Mouse (Mus musculus): Measurements from ENCODE around the gene Extl1.
"Not testable (repeated sequence)": the region's sequence is repeated elsewhere in the genome, so short reads cannot be mapped to it uniquely, and the experiment has no call there.

Extl1 gene

GRCm38 (mm10) chr4:134383750-134384149 is at the start of gene Extl1:
Extl1 (minus strand) TSS chr4:134383850.
- DNase-seq (ENCODE audit: low spot score in 2 of 2) = not testable (repeated sequence)

GRCm38 (mm10) chr4:134432686-134433360 is 49.2 kb upstream of the Extl1 start:
- no peak for DNase-seq (ENCODE audit: low spot score in 2 of 2)

GRCm38 (mm10) chr4:134430381-134431004 is 46.8 kb upstream of the Extl1 start:
- DNase-seq (ENCODE audit: low spot score in 2 of 2) = peak; percentile 75 to 85

- DNase-seq (ENCODE audit: low spot score in 2 of 2) = no peak
These were observed 41.4 kb upstream of the Extl1 start for GRCm38 (mm10) chr4:134425088-134425487.

- no peak for DNase-seq (ENCODE audit: low spot score in 2 of 2)
These were observed 40.3 kb upstream of the Extl1 start for GRCm38 (mm10) chr4:134423949-134424348.

- no peak for DNase-seq (ENCODE audit: low spot score in 2 of 2)
These were observed 38.3 kb upstream of the Extl1 start for GRCm38 (mm10) chr4:134421971-134422370.

GRCm38 (mm10) chr4:134417111-134417510 is 33.5 kb upstream of the Extl1 start:
- no peak for DNase-seq (ENCODE audit: low spot score in 2 of 2)

GRCm38 (mm10) chr4:134416602-134417001 is 33.0 kb upstream of the Extl1 start:
- DNase-seq (ENCODE audit: low spot score in 2 of 2) = no peak

- DNase-seq (ENCODE audit: low spot score in 2 of 2) = no peak
These were observed 32.5 kb upstream of the Extl1 start for GRCm38 (mm10) chr4:134416177-134416576.

- DNase-seq (ENCODE audit: low spot score in 2 of 2) = no peak
These were observed 25.6 kb upstream of the Extl1 start for GRCm38 (mm10) chr4:134409286-134409685.

GRCm38 (mm10) chr4:134403721-134404120 is 20.1 kb upstream of the Extl1 start:
- DNase-seq (ENCODE audit: low spot score in 2 of 2) = no peak

- DNase-seq (ENCODE audit: low spot score in 2 of 2) = no peak
These were observed 19.1 kb upstream of the Extl1 start for GRCm38 (mm10) chr4:134402571-134403262.

- DNase-seq (ENCODE audit: low spot score in 2 of 2) = no peak
These were observed 18.4 kb upstream of the Extl1 start for GRCm38 (mm10) chr4:134401856-134402570.

GRCm38 (mm10) chr4:134401181-134401661 is 17.6 kb upstream of the Extl1 start:
- peak; percentile 61 to 67 for DNase-seq (ENCODE audit: low spot score in 2 of 2)

- no peak for DNase-seq (ENCODE audit: low spot score in 2 of 2)
These were observed 16.6 kb upstream of the Extl1 start for GRCm38 (mm10) chr4:134400206-134400605.

GRCm38 (mm10) chr4:134397732-134398131 is 14.1 kb upstream of the Extl1 start:
- DNase-seq (ENCODE audit: low spot score in 2 of 2) = no peak

GRCm38 (mm10) chr4:134397121-134397520 is 13.5 kb upstream of the Extl1 start:
- DNase-seq (ENCODE audit: low spot score in 2 of 2) = no peak

GRCm38 (mm10) chr4:134395977-134396825 is 12.6 kb upstream of the Extl1 start, which contains the start of gene Pafah2:
Pafah2 (plus strand) TSS chr4:134396320.
- DNase-seq (ENCODE audit: low spot score in 2 of 2) = peak; percentile 84 to 93

GRCm38 (mm10) chr4:134395142-134395541 is 11.5 kb upstream of the Extl1 start:
- DNase-seq (ENCODE audit: low spot score in 2 of 2) = no peak

GRCm38 (mm10) chr4:134393026-134393425 is 9.4 kb upstream of the Extl1 start:
- no peak for DNase-seq (ENCODE audit: low spot score in 2 of 2)

GRCm38 (mm10) chr4:134392595-134392994 is 8.9 kb upstream of the Extl1 start:
- DNase-seq (ENCODE audit: low spot score in 2 of 2) = no peak

All from frontal cortex, postnatal 25 days (tissue).